Comparison of ENCODE assay signal across 28 mouse cellular contexts in the genomic region with DNA sequence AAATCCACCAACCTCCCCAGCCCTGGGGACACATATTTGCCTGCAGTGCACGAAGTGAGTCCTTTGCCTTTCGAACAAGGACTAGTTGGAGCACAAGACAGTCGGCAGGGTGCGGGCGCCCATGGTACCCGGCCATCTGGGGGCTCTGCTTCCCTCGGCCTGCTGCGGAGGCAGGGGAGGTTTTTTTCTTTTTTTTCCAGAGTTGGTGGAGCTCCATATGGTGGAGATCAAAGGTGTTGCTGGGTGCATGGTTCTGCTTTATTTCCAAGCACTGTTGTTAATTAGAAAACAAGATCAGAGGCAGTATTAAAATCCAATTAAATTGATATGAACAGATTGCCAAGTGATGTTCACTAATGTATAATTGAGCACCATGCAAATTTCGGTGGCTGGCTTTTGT.
DNase-seq lines count a peak whose midpoint lies in the region; ATAC-seq and TF ChIP-seq lines count a peak whose summit lies in the region.
"Had no signal": no experiment of that assay in that cellular context is flagged by ENCODE, and none has a peak within 500 bp of the region (broad histone marks: within the 10 kb centered on the region; RNA-seq: fewer than 3 reads in every experiment).

No protein-coding gene starts in this region.

- H3K9me3 ChIP-seq in forebrain, embryonic 14.5 days (replicated peaks; ENCODE audit: control insufficient read depth, low read length): 0 out of 2 replicates have a peak, but pooled peaks cover 3% of the 10 kb centered on the region
- H3K9me3 ChIP-seq in forebrain, embryonic 11.5 days (ENCODE audit: control insufficient read depth, low read length): no peaks in the 10 kb centered on the region
- H3K9me3 ChIP-seq: embryonic facial prominence, embryonic 12.5 days; embryonic facial prominence, embryonic 15.5 days; forebrain, embryonic 12.5 days; heart, embryonic 15.5 days; hindbrain, embryonic 10.5 days; intestine, embryonic 15.5 days had no signal

- H3K27me3 ChIP-seq in forebrain, embryonic 14.5 days (replicated peaks; ENCODE audit: control insufficient read depth, insufficient read depth, low read length): no peaks in the 10 kb centered on the region
- H3K27me3 ChIP-seq in forebrain, embryonic 11.5 days (ENCODE audit: control insufficient read depth, insufficient read depth, low read length): no peaks in the 10 kb centered on the region
- H3K27me3 ChIP-seq: CH12.LX; embryonic facial prominence, embryonic 12.5 days; embryonic facial prominence, embryonic 15.5 days; forebrain, embryonic 12.5 days; heart, embryonic 12.5 days; heart, embryonic 15.5 days; intestine, embryonic 15.5 days had no signal

- no peak overlapping the region for H3K4me3 ChIP-seq in forebrain, embryonic 14.5 days (ENCODE audit: low read depth, low read length)
- no peak overlapping the region for H3K4me3 ChIP-seq in forebrain, embryonic 11.5 days (ENCODE audit: low read depth, low read length)
- H3K4me3 ChIP-seq in layer of hippocampus, adult 2 months: no peak overlapping the region
- H3K4me3 ChIP-seq: embryonic facial prominence, embryonic 12.5 days; embryonic facial prominence, embryonic 15.5 days; forebrain, embryonic 12.5 days; heart, embryonic 12.5 days; heart, embryonic 15.5 days; hindbrain, embryonic 10.5 days; intestine, embryonic 15.5 days had no signal

- H3K9ac ChIP-seq in forebrain, embryonic 14.5 days (ENCODE audit: low read length): no peak overlapping the region
- H3K9ac ChIP-seq in forebrain, embryonic 11.5 days (ENCODE audit: low read length): no peak overlapping the region
- H3K9ac ChIP-seq: embryonic facial prominence, embryonic 12.5 days; embryonic facial prominence, embryonic 15.5 days; forebrain, embryonic 12.5 days; heart, embryonic 12.5 days; heart, embryonic 15.5 days; hindbrain, embryonic 14.5 days; intestine, embryonic 15.5 days had no signal

- peak; percentile 54; the same call in 1 of the 2 replicates for ATAC-seq in forebrain, embryonic 14.5 days
- ATAC-seq in forebrain, embryonic 11.5 days (replicated peaks; ENCODE audit: low FRiP score): no peak
- no peak for ATAC-seq in inflammation-experienced regulatory T-cells, adult 6 months
- ATAC-seq: intestine, embryonic 15.5 days had no signal

- no peak overlapping the region for H3K27ac ChIP-seq in forebrain, embryonic 14.5 days (ENCODE audit: low read depth, low read length)
- no peak overlapping the region for H3K27ac ChIP-seq in forebrain, embryonic 11.5 days (ENCODE audit: low read depth, low read length)
- peak overlapping the region; percentile 72; the same call in 1 of the 2 replicates for H3K27ac ChIP-seq in layer of hippocampus, adult 2 months
- H3K27ac ChIP-seq: embryonic facial prominence, embryonic 12.5 days; embryonic facial prominence, embryonic 15.5 days; forebrain, embryonic 12.5 days; heart, embryonic 15.5 days; hindbrain, embryonic 10.5 days; hindbrain, embryonic 14.5 days; intestine, embryonic 15.5 days had no signal

- 63% methylated on average over 9 of the region's 9 CpGs for WGBS in forebrain, embryonic 14.5 days
- WGBS in forebrain, embryonic 11.5 days: 86% methylated on average over 9 of the region's 9 CpGs

- no peaks in the 10 kb centered on the region for H3K36me3 ChIP-seq in forebrain, embryonic 14.5 days (ENCODE audit: control insufficient read depth, insufficient read depth, low read length)
- no peaks in the 10 kb centered on the region for H3K36me3 ChIP-seq in forebrain, embryonic 11.5 days (ENCODE audit: control insufficient read depth, insufficient read depth, low read length)
- H3K36me3 ChIP-seq: embryonic facial prominence, embryonic 12.5 days; embryonic facial prominence, embryonic 15.5 days; forebrain, embryonic 12.5 days; G1E; heart, embryonic 12.5 days; heart, embryonic 15.5 days; hindbrain, embryonic 10.5 days; intestine, embryonic 15.5 days had no signal

- DNase-seq in forebrain, embryonic 14.5 days (ENCODE audit: low spot score): peak; percentile 68
- DNase-seq in forebrain, embryonic 11.5 days (ENCODE audit: low spot score): no peak
- peak; percentile 29 to 41 for DNase-seq in layer of hippocampus, adult 2 months (ENCODE audit: low spot score in 2 of 2)
- no peak for DNase-seq in layer of hippocampus, adult 9-10 months (ENCODE audit: low spot score)
- peak; percentile 15 for DNase-seq in MN1 (ENCODE audit: low spot score)
- DNase-seq in layer of hippocampus, adult 9-11 months: peak; percentile 31
- no peak for DNase-seq in urinary bladder, adult 2 months (ENCODE audit: low spot score)
- DNase-seq: adrenal gland, adult 2 months; adrenal gland, postnatal 14 days; B cell, adult 2 months; cerebellum, adult 11-12 months; cerebellum, adult 9-11 months; cerebellum, postnatal 25 days; gastrocnemius, postnatal 25 days; heart, adult 18-20 months; heart, postnatal 10 days; heart, postnatal 36 days had no signal

- H3K4me2 ChIP-seq in forebrain, embryonic 14.5 days (ENCODE audit: low read length): no peak overlapping the region
- no peak overlapping the region for H3K4me2 ChIP-seq in forebrain, embryonic 11.5 days (ENCODE audit: low read depth, low read length, severe bottlenecking)
- H3K4me2 ChIP-seq: embryonic facial prominence, embryonic 12.5 days; embryonic facial prominence, embryonic 15.5 days; forebrain, embryonic 12.5 days; heart, embryonic 12.5 days; heart, embryonic 15.5 days; hindbrain, embryonic 14.5 days; intestine, embryonic 15.5 days had no signal

- TF ChIP-seq CTCF in layer of hippocampus, adult 2 months (conservative IDR thresholded peaks at IDR 0.05): no peak; the same call in 1 of the 2 replicates

- H3K4me1 ChIP-seq in forebrain, embryonic 14.5 days (ENCODE audit: control insufficient read depth, insufficient read depth, low read length): no peaks in the 10 kb centered on the region; the same call in 1 of the 2 replicates
- H3K4me1 ChIP-seq in forebrain, embryonic 11.5 days (replicated peaks; ENCODE audit: control insufficient read depth, insufficient read depth, low read length): no peaks in the 10 kb centered on the region; the same call in 1 of the 2 replicates
- H3K4me1 ChIP-seq: embryonic facial prominence, embryonic 12.5 days; forebrain, embryonic 12.5 days; heart, embryonic 12.5 days; heart, embryonic 15.5 days; hindbrain, embryonic 10.5 days; intestine, embryonic 15.5 days had no signal

Comparison
In these comparisons a context has a peak if more than half of its experiments do, and no peak if none do; other contexts are left out.
1. DNase-seq: peak in forebrain, embryonic 14.5 days (single experiment), layer of hippocampus, adult 2 months (2 of 2), MN1 (single experiment) and layer of hippocampus, adult 9-11 months (single experiment); none in forebrain, embryonic 11.5 days (single experiment), layer of hippocampus, adult 9-10 months (single experiment) and urinary bladder, adult 2 months (single experiment).